Comparison of ENCODE assay signal across 16 mouse cellular contexts in genomic region chr1:177126674-177127073, GRCm38 (mm10).
DNase-seq lines count a peak whose midpoint lies in the region; TF ChIP-seq lines count a peak whose summit lies in the region.
"Had no signal": no experiment of that assay in that cellular context is flagged by ENCODE, and none has a peak within 500 bp of the region (broad histone marks: within the 10 kb centered on the region; RNA-seq: fewer than 3 reads in every experiment).

No protein-coding gene starts in this region.

- no peak for TF ChIP-seq POLR2A in embryonic fibroblast, embryonic 13.5 days (IDR thresholded peaks at IDR 0.05; ENCODE audit: low read depth, low read length)

- no peak overlapping the region for H3K4me3 ChIP-seq in embryonic fibroblast, embryonic 13.5 days (ENCODE audit: insufficient read depth, low read length)
- H3K4me3 ChIP-seq: embryonic facial prominence, embryonic 15.5 days; lung, embryonic 15.5 days; midbrain, embryonic 12.5 days; neural tube, embryonic 13.5 days had no signal

- no peak for TF ChIP-seq CTCF in embryonic fibroblast, embryonic 13.5 days (IDR thresholded peaks at IDR 0.05; ENCODE audit: borderline replicate concordance, insufficient read depth, low read length)

- DNase-seq in frontal cortex, adult 2 months (ENCODE audit: extremely low spot score in 1 of 2, low spot score in 1 of 2) = peak; percentile 19 to 73
- DNase-seq in frontal cortex, postnatal 25 days (ENCODE audit: low spot score in 2 of 2) = no peak
- DNase-seq in layer of hippocampus, adult 9-11 months = peak; percentile 44
- DNase-seq in layer of hippocampus, adult 8-10 months (ENCODE audit: low spot score in 2 of 2) = no peak
- peak; percentile 33 for DNase-seq in right cerebral cortex, postnatal 4 days
- DNase-seq in lung, postnatal 4 days = no peak
- DNase-seq: adrenal gland, postnatal 25 days; cerebellum, adult 8-10 months; kidney, adult 9 months; liver; retina, postnatal 1 day had no signal

- H3K4me1 ChIP-seq in embryonic fibroblast, embryonic 13.5 days (ENCODE audit: control insufficient read depth, insufficient read depth, low read length) = no peaks in the 10 kb centered on the region
- H3K4me1 ChIP-seq: embryonic facial prominence, embryonic 15.5 days; lung, embryonic 15.5 days; midbrain, embryonic 12.5 days; neural tube, embryonic 13.5 days had no signal

- 0 out of 2 replicates have a peak overlapping the region, but pooled peaks have one; percentile 1 for H3K27ac ChIP-seq in embryonic fibroblast, embryonic 13.5 days (ENCODE audit: insufficient read depth, low read length)
- H3K27ac ChIP-seq: embryonic facial prominence, embryonic 15.5 days; lung, embryonic 15.5 days; midbrain, embryonic 12.5 days; neural tube, embryonic 13.5 days had no signal

Comparison
In these comparisons a context has a peak if more than half of its experiments do, and no peak if none do; other contexts are left out.
1. DNase-seq: peak in frontal cortex, adult 2 months (2 of 2), layer of hippocampus, adult 9-11 months (single experiment) and right cerebral cortex, postnatal 4 days (single experiment); none in frontal cortex, postnatal 25 days (0 of 2), layer of hippocampus, adult 8-10 months (0 of 2) and lung, postnatal 4 days (0 of 2).